Comparison of ENCODE assay signal across 8 mouse cellular contexts in genomic region chr1:192711779-192712348, GRCm38 (mm10). TPM values are rescaled to one million over a fixed set of nuclear protein-coding genes. Genes with fewer than 3 reads are reported as not detected.
DNase-seq lines count a peak whose midpoint lies in the region; ATAC-seq and TF ChIP-seq lines count a peak whose summit lies in the region.

No protein-coding gene starts in this region.

- ATAC-seq in heart, postnatal 0 days (ENCODE audit: insufficient read depth, low read depth): no peak
- peak; percentile 31; the same call in 1 of the 2 replicates for ATAC-seq in forebrain, embryonic 16.5 days
- peak; percentile 67 for ATAC-seq in midbrain, embryonic 13.5 days

- no peak for TF ChIP-seq EP300 in heart, postnatal 0 days (IDR thresholded peaks at IDR 0.05; ENCODE audit: low read depth)

- DNase-seq in heart, postnatal 0 days (ENCODE audit: low spot score): no peak
- no peak for DNase-seq in heart, embryonic 10.5 days (ENCODE audit: low spot score)
- DNase-seq in c-Kit-negative CD71-positive TER-119-positive erythroid progenitor cells, embryonic 14.5 days (ENCODE audit: low read depth, low spot score): peak; percentile 8
- peak; percentile 27 for DNase-seq in layer of hippocampus, adult 9-10 months (ENCODE audit: low spot score)
- peak; percentile 10 for DNase-seq in testis, postnatal 14 days (ENCODE audit: low spot score)

- H3K36me3 ChIP-seq in heart, postnatal 0 days (replicated peaks; ENCODE audit: control insufficient read depth, insufficient read depth, low read length): no peaks in the 10 kb centered on the region
- H3K36me3 ChIP-seq in heart, embryonic 10.5 days: no peaks in the 10 kb centered on the region
- H3K36me3 ChIP-seq in E14TG2a.4 (ENCODE audit: insufficient read depth, low read length): no peaks in the 10 kb centered on the region
- H3K36me3 ChIP-seq in forebrain, embryonic 16.5 days (ENCODE audit: control insufficient read depth, insufficient read depth): no peaks in the 10 kb centered on the region
- H3K36me3 ChIP-seq in midbrain, embryonic 13.5 days: no peaks in the 10 kb centered on the region

- WGBS in heart, postnatal 0 days: 31% methylated on average over 3 of the region's 3 CpGs
- WGBS in heart, embryonic 10.5 days: 35% methylated on average over 3 of the region's 3 CpGs
- WGBS in forebrain, embryonic 16.5 days: 34% methylated on average over 3 of the region's 3 CpGs
- WGBS in midbrain, embryonic 13.5 days: 31% methylated on average over 3 of the region's 3 CpGs

- no peaks in the 10 kb centered on the region for H3K9me3 ChIP-seq in heart, postnatal 0 days (replicated peaks; ENCODE audit: control insufficient read depth, low read length)
- H3K9me3 ChIP-seq in heart, embryonic 10.5 days: no peaks in the 10 kb centered on the region
- no peaks in the 10 kb centered on the region for H3K9me3 ChIP-seq in E14TG2a.4 (ENCODE audit: low read length)
- no peaks in the 10 kb centered on the region for H3K9me3 ChIP-seq in forebrain, embryonic 16.5 days (ENCODE audit: control insufficient read depth, low read length)
- no peaks in the 10 kb centered on the region for H3K9me3 ChIP-seq in midbrain, embryonic 13.5 days

- H3K9ac ChIP-seq in heart, postnatal 0 days (replicated peaks; ENCODE audit: low read depth, low read length): no peak overlapping the region
- no peak overlapping the region for H3K9ac ChIP-seq in forebrain, embryonic 16.5 days (replicated peaks; ENCODE audit: low read depth, low read length)
- H3K9ac ChIP-seq in midbrain, embryonic 13.5 days (replicated peaks): no peak overlapping the region

- H3K4me2 ChIP-seq in heart, postnatal 0 days (ENCODE audit: low read depth, low read length): no peak overlapping the region
- H3K4me2 ChIP-seq in forebrain, embryonic 16.5 days (ENCODE audit: low read length): no peak overlapping the region
- H3K4me2 ChIP-seq in midbrain, embryonic 13.5 days (replicated peaks): no peak overlapping the region

- no peak overlapping the region for H3K4me3 ChIP-seq in heart, postnatal 0 days (ENCODE audit: low read depth, low read length)
- H3K4me3 ChIP-seq in heart, embryonic 10.5 days: no peak overlapping the region
- H3K4me3 ChIP-seq in E14TG2a.4 (replicated peaks; ENCODE audit: low read length): no peak overlapping the region
- H3K4me3 ChIP-seq in forebrain, embryonic 16.5 days (replicated peaks; ENCODE audit: low read length): no peak overlapping the region
- H3K4me3 ChIP-seq in midbrain, embryonic 13.5 days (replicated peaks): no peak overlapping the region

- H3K27me3 ChIP-seq in heart, postnatal 0 days (ENCODE audit: control insufficient read depth, insufficient read depth, low read length): no peaks in the 10 kb centered on the region
- no peaks in the 10 kb centered on the region for H3K27me3 ChIP-seq in heart, embryonic 10.5 days (ENCODE audit: insufficient read depth, poor library complexity, severe bottlenecking)
- no peaks in the 10 kb centered on the region for H3K27me3 ChIP-seq in E14TG2a.4 (ENCODE audit: insufficient read depth, low read length)
- H3K27me3 ChIP-seq in forebrain, embryonic 16.5 days (replicated peaks; ENCODE audit: control insufficient read depth, insufficient read depth, low read length): no peaks in the 10 kb centered on the region
- H3K27me3 ChIP-seq in midbrain, embryonic 13.5 days: no peaks in the 10 kb centered on the region

- H3K4me1 ChIP-seq in heart, postnatal 0 days (ENCODE audit: control insufficient read depth, insufficient read depth): no peaks in the 10 kb centered on the region
- H3K4me1 ChIP-seq in heart, embryonic 10.5 days: no peaks in the 10 kb centered on the region
- H3K4me1 ChIP-seq in E14TG2a.4 (replicated peaks; ENCODE audit: low read depth, low read length): no peaks in the 10 kb centered on the region
- no peaks in the 10 kb centered on the region for H3K4me1 ChIP-seq in forebrain, embryonic 16.5 days (replicated peaks; ENCODE audit: control insufficient read depth, insufficient read depth, low read length)
- no peaks in the 10 kb centered on the region for H3K4me1 ChIP-seq in midbrain, embryonic 13.5 days (replicated peaks)

- peak; percentile 67 for TF ChIP-seq CTCF in heart, postnatal 0 days (IDR thresholded peaks at IDR 0.05; ENCODE audit: low read depth)
- TF ChIP-seq CTCF in E14TG2a.4 (conservative IDR thresholded peaks at IDR 0.05; ENCODE audit: low read length): peak; percentile 51

- no peak overlapping the region for H3K27ac ChIP-seq in heart, postnatal 0 days (ENCODE audit: low read depth)
- no peak overlapping the region for H3K27ac ChIP-seq in heart, embryonic 10.5 days
- no peak overlapping the region for H3K27ac ChIP-seq in forebrain, embryonic 16.5 days (ENCODE audit: low read length)
- no peak overlapping the region for H3K27ac ChIP-seq in midbrain, embryonic 13.5 days

RNA-seq across cellular contexts. Expression of gene Hhat, which starts 59.2 kb away (rescaled TPM):
- total RNA-seq in heart, postnatal 0 days (2014; rRNA removed; ENCODE audit: low replicate concordance): 6.7 and 13.2 TPM in 2 replicates
- polyA plus RNA-seq in heart, postnatal 0 days (2015; fragmentation: Nextera tagmentation; extraction: Ambion mirVana): 3.7 and 4.0 TPM in 2 replicates
- polyA plus RNA-seq in heart, embryonic 10.5 days (2016; fragmentation: Nextera tagmentation; extraction: Ambion mirVana): 6.8 and 8.3 TPM in 2 replicates
- polyA plus RNA-seq in forebrain, embryonic 16.5 days (2015; fragmentation: Nextera tagmentation; extraction: Ambion mirVana): 3.6 and 4.2 TPM in 2 replicates
- polyA plus RNA-seq in midbrain, embryonic 13.5 days (2015; fragmentation: Nextera tagmentation; extraction: Ambion mirVana): 5.5 and 5.9 TPM in 2 replicates

Comparison
In these comparisons a context has a peak if more than half of its experiments do, and no peak if none do; other contexts are left out.
1. DNase-seq: peak in c-Kit-negative CD71-positive TER-119-positive erythroid progenitor cells, embryonic 14.5 days (single experiment), layer of hippocampus, adult 9-10 months (single experiment) and testis, postnatal 14 days (single experiment); none in heart, postnatal 0 days (single experiment) and heart, embryonic 10.5 days (single experiment).